Mouse (Mus musculus): ENCODE results near the gene Cacnb4.

GRCm38 (mm10) chr2:52562356-52562755, 114.3 kb downstream of the Cacnb4 start:
- TF ChIP-seq POLR2A (IDR thresholded peaks at IDR 0.05; ENCODE audit: insufficient read depth, low read length) (no peak), CTCF (IDR thresholded peaks at IDR 0.05; ENCODE audit: low read depth, low read length) (no peak), EP300 (IDR thresholded peaks at IDR 0.05; ENCODE audit: insufficient read depth, low read depth, low read length) (no peak)

Data from ES-Bruce4 (cell line).